Mouse (Mus musculus) olfactory bulb, adult 2 months (tissue): Measurements from ENCODE around the gene Sncg.

Experiments
- CTCF ChIP-seq: fragments of 200-500 bp; IDR thresholded peaks from 2 replicates; pipeline ENCODE4 v1.5.1; 2012; ENCODE audit warnings: low read depth, mild to moderate bottlenecking, low read length, moderate library complexity; ENCODE audit not compliant: insufficient read depth
- POLR2A ChIP-seq: fragments of 200-500 bp; IDR thresholded peaks from 2 replicates; pipeline ENCODE4 v1.6.1; 2012; ENCODE audit warnings: mild to moderate bottlenecking, low read depth, low read length, moderate library complexity; ENCODE audit not compliant: insufficient read depth

DNA sequence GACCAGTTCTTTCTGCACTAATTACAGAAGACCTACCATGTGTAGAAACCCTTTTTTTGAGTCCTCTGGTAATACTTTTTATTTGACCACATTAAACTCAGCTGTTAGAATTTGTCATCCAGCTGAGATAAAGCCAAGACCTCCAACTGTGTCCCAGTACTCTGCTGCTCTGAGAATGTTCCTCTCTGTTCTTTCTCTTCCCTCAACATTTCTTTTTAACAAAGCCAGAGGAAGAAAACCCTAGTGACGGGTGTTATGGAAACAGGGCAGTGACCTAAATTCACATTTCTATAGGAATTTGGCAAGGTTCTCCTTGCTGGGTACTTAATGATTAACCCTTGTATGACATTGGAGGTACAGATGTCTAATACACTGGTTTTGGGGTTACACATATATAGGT, 35.1 kb downstream of the Sncg start:
- no peak for TF ChIP-seq CTCF
- no peak for TF ChIP-seq POLR2A
